Mouse (Mus musculus) hindbrain, embryonic 14.5 days (tissue): ENCODE measurements around the gene Tas1r2. TPM values are rescaled to one million over a fixed set of nuclear protein-coding genes. Genes with fewer than 3 reads are reported as not detected.

ENCODE experiments used
- ATAC-seq: fragments of 200-750 bp; cut with Nextera tagmentation; 2 replicates; pipeline ENCODE4 v1.8.0; 2017; ENCODE audit warnings: moderate number of reproducible peaks, mild to moderate bottlenecking, moderate TSS enrichment, moderate library complexity; ENCODE audit not compliant: low FRiP score
- DNase-seq: peaks from one replicate; pipeline ENCODE4 v3.0.0-alpha.2; 2015; ENCODE audit warnings: low spot score
- H3K27ac ChIP-seq: fragments of 300-500 bp; sonication (generic); 2 replicates; pipeline ENCODE4 v1.5.1; 2014; ENCODE audit warnings: mild to moderate bottlenecking, moderate library complexity
- H3K27me3 ChIP-seq: fragments of 300-500 bp; sonication (generic); 2 replicates; pipeline ENCODE4 v1.6.1; 2014; ENCODE audit warnings: mild to moderate bottlenecking, low read length, mixed read lengths; ENCODE audit not compliant: control insufficient read depth, insufficient read depth
- H3K36me3 ChIP-seq: fragments of 300-500 bp; sonication (generic); replicated peaks from 2 replicates; pipeline ENCODE4 v1.6.1; 2014; ENCODE audit not compliant: control insufficient read depth, insufficient read depth
- H3K4me1 ChIP-seq: fragments of 300-500 bp; sonication (generic); replicated peaks from 2 replicates; pipeline ENCODE4 v1.6.1; 2014; ENCODE audit warnings: antibody characterized with exemption, low read length, mixed read lengths; ENCODE audit not compliant: control insufficient read depth, insufficient read depth
- H3K4me2 ChIP-seq: fragments of 300-500 bp; sonication (generic); replicated peaks from 2 replicates; pipeline ENCODE4 v1.6.1; 2014; ENCODE audit warnings: mild to moderate bottlenecking, moderate library complexity
- H3K4me3 ChIP-seq: fragments of 300-500 bp; sonication (generic); replicated peaks from 2 replicates; pipeline ENCODE4 v1.5.1; 2014; ENCODE audit warnings: mild to moderate bottlenecking, low read length
- H3K9ac ChIP-seq: fragments of 300-500 bp; sonication (generic); 2 replicates; pipeline ENCODE4 v1.6.1; 2014
- H3K9me3 ChIP-seq: fragments of 300-500 bp; sonication (generic); 2 replicates; pipeline ENCODE4 v1.6.1; 2016; ENCODE audit warnings: low read length; ENCODE audit not compliant: control insufficient read depth
- WGBS: fragments of 180-500 bp; shearing (Covaris S2); extraction: QIAGEN DNeasy Blood & Tissue Kit; methylation state at CpG from one replicate; pipeline ENCODE4 v1.1.7; 2014; 5-methylcytosine and 5-hydroxymethylcytosine counted together
- polyA plus RNA-seq: library from polyadenylated mRNA; unstranded; fragments of >200 nt; fragmentation: Nextera tagmentation; extraction: Ambion mirVana; gene quantifications from 2 replicates; pipeline ENCODE4 v1.2.1, GENCODE M21; 2014

The Tas1r2 gene
- polyA plus RNA-seq, 1 experiment from 2014 or later, result not detected

DNA sequence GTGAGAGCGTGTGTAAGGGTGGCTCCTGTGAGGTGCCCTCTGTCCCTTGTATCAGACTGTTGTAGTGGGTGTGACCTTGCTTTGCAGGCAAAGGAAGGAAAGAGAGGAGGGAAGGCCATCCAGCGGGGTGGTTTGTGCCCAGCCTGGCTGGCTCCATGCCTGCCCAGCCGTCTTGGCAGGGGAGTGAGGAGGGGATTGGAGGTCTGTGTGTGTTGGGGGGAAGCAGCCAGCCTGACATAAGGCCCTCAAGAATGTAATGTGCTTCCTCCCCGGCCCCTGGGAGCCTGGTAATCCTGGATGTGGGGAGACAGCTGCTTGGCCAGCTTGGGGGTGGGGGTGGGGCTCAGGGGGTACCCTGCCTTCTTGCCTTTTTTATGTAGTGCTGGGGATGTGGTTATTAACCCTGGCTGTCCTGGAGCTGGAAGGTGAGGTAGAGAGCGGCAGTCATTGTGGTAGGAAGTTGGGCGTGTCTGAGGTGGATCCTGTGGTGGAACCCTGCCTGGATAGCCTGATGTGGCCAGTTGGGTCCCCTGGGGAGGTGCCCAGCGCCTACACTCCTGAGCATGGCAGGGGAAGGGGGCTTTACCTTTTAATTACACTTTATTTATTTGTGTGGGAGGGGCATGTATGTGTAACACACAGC lies 36.4 kb downstream of the Tas1r2 start:
- no peak overlapping the region for H3K4me2 ChIP-seq
- H3K4me1 ChIP-seq, result 0 out of 2 replicates have a peak, but pooled peaks cover 5% of the 10 kb centered on the region
- H3K27ac ChIP-seq, result no peak overlapping the region
- H3K4me3 ChIP-seq, result no peak overlapping the region
- 0 out of 2 replicates have a peak, but pooled peaks cover 7% of the 10 kb centered on the region for H3K27me3 ChIP-seq
- WGBS, result 32% methylated on average over 7 of the region's 7 CpGs
- no peaks in the 10 kb centered on the region for H3K36me3 ChIP-seq
- ATAC-seq (no peak), DNase-seq (no peak)
- no peak overlapping the region for H3K9ac ChIP-seq
- no peaks in the 10 kb centered on the region for H3K9me3 ChIP-seq

DNA sequence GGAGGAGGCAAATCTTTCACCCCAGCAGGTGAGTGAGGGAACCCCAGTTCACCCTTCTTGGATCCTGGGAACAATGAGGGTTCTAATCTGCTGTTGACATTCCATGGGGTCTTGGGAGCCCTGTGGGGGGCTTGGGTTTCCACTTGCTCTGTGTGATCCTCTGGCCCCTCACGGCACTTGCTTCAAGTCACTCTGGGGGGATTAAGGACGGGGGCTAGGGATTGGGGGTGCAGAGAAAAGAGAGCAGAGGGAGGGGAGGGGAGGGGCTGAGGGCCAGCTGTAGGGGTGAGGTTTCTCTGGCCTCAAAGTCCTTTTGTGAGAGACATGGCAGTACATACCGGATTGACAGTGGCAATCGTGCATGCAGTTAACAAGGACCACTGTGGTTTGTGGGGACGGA lies 40.0 kb downstream of the Tas1r2 start:
- Histone ChIP-seq H3K4me3 (no peak overlapping the region), H3K9ac (no peak overlapping the region), H3K4me2 (no peak overlapping the region), H3K36me3 (no peaks in the 10 kb centered on the region), H3K4me1 (0 out of 2 replicates have a peak, but pooled peaks cover 5% of the 10 kb centered on the region), H3K27me3 (no peaks in the 10 kb centered on the region), H3K9me3 (no peaks in the 10 kb centered on the region), H3K27ac (no peak overlapping the region)
- WGBS, result 38% methylated on average over 5 of the region's 5 CpGs
- ATAC-seq (no peak), DNase-seq (no peak)

DNA sequence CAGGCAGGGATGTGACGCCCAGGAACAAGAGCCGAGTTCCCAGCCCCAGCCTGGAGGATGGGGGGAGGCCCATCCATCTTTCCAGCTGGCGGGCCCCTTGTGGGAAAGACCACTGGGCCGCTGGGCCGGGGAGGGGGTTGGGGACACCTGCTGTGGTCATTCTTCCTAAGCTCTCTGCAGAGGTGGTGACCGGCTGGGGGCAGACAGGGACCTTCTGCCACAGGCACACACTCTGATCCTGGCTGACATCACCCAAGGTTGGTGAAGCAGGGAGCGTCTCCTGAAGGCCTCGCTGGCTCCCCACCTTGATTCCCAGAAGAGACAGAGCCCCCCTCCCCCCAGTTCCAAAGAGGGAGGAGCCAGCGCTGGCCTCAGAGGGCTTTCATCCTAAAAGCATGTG lies 44.4 kb downstream of the Tas1r2 start:
- H3K27me3 ChIP-seq, result no peaks in the 10 kb centered on the region
- ATAC-seq (no peak), DNase-seq (no peak)
- no peak overlapping the region for H3K4me3 ChIP-seq
- WGBS, result 7% methylated on average over 9 of the region's 9 CpGs
- H3K36me3 ChIP-seq, result no peaks in the 10 kb centered on the region
- H3K27ac ChIP-seq, result no peak overlapping the region
- no peaks in the 10 kb centered on the region for H3K4me1 ChIP-seq
- no peak overlapping the region for H3K4me2 ChIP-seq
- H3K9me3 ChIP-seq, result no peaks in the 10 kb centered on the region
- H3K9ac ChIP-seq, result no peak overlapping the region

DNA sequence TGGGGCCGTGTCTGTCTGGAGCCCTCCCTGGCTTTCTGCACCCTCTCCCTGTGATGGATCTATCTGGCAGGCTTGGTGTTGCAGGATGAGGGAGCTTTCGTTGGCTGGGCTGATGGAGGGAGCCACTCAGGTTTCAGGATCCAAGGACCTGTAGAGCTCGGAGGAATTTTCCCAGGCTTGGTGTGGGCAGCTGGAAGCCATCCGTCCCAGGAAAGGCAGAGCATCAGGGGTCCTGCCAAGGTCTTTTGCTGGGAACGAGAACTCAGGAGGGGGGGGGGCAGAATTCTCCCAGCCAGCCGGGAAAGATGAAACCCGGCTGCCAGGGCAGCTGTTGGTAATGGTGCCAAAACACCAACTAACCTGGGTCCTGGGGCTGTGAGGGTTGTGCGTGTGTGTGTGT lies 45.3 kb downstream of the Tas1r2 start:
- Histone ChIP-seq H3K9ac (no peak overlapping the region), H3K4me1 (no peaks in the 10 kb centered on the region), H3K4me2 (no peak overlapping the region), H3K27ac (no peak overlapping the region), H3K9me3 (no peaks in the 10 kb centered on the region), H3K36me3 (no peaks in the 10 kb centered on the region), H3K27me3 (no peaks in the 10 kb centered on the region), H3K4me3 (no peak overlapping the region)
- DNase-seq, result no peak
- no peak for ATAC-seq
- WGBS, result 64% methylated on average over 8 of the region's 8 CpGs

DNA sequence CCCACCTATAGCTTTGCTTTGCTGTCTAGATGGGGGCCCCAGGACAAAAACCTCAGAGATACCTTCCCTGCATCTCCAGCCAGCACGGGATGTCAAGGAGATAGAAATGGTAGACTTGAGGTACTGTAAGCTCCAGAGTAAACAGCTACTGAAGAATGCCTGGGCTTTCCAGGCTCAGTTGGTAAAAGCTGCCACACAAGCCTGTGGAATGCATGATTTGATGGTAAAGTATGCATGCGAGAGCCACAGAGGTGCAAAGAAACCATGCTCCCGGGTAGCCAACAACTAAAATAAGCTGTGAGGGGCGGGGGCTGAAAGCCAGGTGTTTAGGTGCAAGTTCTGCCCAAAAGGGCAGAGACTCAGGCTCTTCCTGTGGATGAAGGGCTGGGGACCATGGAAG lies 49.6 kb downstream of the Tas1r2 start:
- WGBS, result 75% methylated on average over 4 of the region's 4 CpGs
- Histone ChIP-seq H3K27me3 (no peaks in the 10 kb centered on the region), H3K27ac (no peak overlapping the region), H3K9ac (no peak overlapping the region), H3K36me3 (no peaks in the 10 kb centered on the region), H3K4me1 (no peaks in the 10 kb centered on the region), H3K9me3 (no peaks in the 10 kb centered on the region), H3K4me2 (no peak overlapping the region), H3K4me3 (no peak overlapping the region)
- DNase-seq (no peak), ATAC-seq (no peak)

DNA sequence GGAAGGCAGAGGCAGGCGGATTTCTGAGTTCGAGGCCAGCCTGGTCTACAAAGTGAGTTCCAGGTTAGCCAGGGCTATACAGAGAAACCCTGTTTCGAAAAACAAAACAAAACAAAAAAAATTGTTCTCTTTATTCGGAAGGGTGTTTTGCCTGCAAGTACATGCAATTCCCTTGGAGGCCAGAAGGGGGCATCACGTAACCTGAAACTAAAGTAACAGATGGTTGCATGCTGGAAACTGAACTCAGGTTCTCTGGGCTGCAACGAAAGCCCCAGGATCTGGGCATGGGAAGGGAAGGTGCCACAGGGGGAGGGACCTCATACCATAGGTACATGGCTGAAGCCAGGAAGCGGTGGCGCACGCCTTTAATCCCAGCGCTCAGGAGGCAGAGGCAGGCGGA lies 50.1 kb downstream of the Tas1r2 start:
- 87% methylated on average over 11 of the region's 11 CpGs for WGBS
- Histone ChIP-seq H3K4me2 (no peak overlapping the region), H3K9me3 (no peaks in the 10 kb centered on the region), H3K9ac (no peak overlapping the region), H3K27me3 (no peaks in the 10 kb centered on the region), H3K4me3 (no peak overlapping the region), H3K36me3 (no peaks in the 10 kb centered on the region), H3K4me1 (no peaks in the 10 kb centered on the region), H3K27ac (no peak overlapping the region)
- DNase-seq (no peak), ATAC-seq (no peak)

DNA sequence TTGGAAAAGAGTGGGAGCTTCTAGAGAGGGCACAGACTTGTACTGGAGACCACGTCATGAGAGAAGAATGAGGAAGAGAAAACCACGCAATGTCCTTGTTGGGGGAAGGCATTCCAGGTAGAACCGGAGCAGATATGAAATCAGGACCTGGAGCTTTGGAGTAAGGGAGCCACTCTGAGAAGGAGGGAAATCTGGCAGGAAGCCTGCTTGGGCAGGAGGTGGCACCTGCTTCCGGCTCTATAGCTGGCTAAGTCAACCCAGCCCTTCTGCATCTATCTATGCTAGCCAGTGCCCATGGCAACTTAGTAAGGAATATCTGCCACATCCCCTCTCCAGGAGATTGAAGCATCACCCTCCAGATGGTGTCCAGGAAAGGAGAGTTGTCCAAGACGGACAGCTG lies 52.6 kb downstream of the Tas1r2 start:
- ATAC-seq, result no peak
- 89% methylated on average over 5 of the region's 5 CpGs for WGBS
- Histone ChIP-seq H3K27ac (no peak overlapping the region), H3K9ac (no peak overlapping the region), H3K36me3 (no peaks in the 10 kb centered on the region), H3K4me1 (peaks cover 6% of the 10 kb centered on the region), H3K4me3 (no peak overlapping the region), H3K27me3 (no peaks in the 10 kb centered on the region; the same call in 1 of the 2 replicates), H3K4me2 (no peak overlapping the region), H3K9me3 (no peaks in the 10 kb centered on the region)
- DNase-seq, result no peak

DNA sequence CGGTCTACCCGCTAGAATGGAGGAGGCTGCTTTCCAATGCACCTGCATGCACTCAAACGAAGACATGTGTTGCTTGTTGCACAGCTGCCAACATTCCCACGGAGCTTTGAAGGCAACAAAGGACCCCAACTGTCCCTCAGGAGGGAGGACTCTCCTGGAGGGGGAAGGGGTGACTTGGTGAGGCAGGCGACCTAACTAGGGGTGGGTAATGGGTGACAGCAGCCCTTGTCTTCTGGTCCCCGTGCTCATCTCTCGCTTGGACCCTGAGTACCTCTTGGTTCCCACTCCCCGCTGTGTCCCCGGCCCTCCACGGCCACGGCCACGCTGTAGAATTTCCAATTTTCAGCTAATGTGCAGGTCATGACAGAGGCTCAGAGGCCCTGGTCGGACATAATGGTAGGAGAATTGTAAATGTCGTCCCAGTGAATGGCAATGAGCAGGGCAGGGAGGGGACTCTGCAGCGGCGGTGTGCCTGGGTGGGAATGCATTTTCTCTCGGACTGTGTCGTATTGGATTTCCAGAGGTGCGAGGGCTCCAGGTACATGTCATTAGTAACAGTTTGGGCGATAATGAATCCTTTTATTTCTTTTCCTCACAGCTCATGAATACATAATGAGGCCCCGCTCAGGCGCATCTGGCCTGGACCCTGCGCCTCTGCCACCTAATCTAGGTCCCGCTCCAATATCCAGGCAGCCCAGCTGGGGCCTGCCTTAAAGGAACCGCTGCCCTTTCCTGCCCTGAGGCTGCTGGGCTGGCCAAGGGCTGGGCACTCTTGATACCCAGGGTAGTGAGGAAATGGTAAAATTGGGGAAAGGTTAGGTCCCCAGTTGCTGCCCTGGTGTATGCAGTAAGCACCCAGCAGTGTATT lies 57.4 kb downstream of the Tas1r2 start:
- DNase-seq, result peak; percentile 37

DNA sequence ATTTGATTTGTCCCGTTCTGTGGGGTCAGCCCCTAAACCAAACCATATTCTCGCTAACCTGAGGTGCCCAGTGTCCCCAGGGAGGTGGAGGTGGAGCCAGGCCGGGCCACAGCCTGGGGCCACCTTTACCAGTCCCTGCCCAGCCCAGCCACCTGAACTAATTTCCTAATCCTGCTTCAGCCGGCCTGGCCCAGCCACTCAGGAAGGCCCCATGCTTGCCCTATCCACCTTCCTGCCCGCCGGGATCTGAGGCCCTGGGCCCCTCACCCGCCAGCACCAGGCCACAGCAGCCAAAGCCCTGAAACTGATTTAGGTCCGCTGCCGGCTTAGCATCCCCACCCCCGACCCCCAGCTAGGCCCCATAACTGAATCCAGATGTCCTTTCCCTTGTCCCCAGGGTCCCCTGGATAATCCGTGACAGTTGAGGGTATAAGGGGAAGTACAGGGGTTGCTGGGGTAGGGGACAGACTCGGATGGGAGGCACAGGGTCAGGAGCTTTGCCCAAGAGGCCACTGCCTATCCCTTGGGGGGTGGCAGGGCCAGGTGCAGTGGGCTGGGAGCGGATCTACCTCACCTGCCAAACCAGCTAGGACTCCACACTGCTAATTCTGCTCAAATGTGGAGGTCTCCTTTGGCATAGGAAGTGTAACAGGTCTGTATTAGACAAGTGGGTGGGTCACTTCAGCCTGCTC lies 62.0 kb downstream of the Tas1r2 start:
- Histone ChIP-seq H3K9ac (no peak overlapping the region), H3K9me3 (no peaks in the 10 kb centered on the region), H3K4me2 (no peak overlapping the region), H3K4me3 (no peak overlapping the region), H3K36me3 (no peaks in the 10 kb centered on the region), H3K27me3 (no peaks in the 10 kb centered on the region), H3K4me1 (peaks cover 9% of the 10 kb centered on the region), H3K27ac (no peak overlapping the region)
- no peak for ATAC-seq
- DNase-seq, result no peak
- 47% methylated on average over 13 of the region's 13 CpGs for WGBS

More for the DNA sequence above, 57.4 kb downstream of the Tas1r2 start:
- H3K4me3 ChIP-seq, result no peak overlapping the region
- peaks cover 10% of the 10 kb centered on the region for H3K4me1 ChIP-seq
- H3K27me3 ChIP-seq, result no peaks in the 10 kb centered on the region; the same call in 1 of the 2 replicates
- H3K36me3 ChIP-seq, result no peaks in the 10 kb centered on the region
- H3K27ac ChIP-seq, result no peak overlapping the region
- 0 out of 2 replicates have a peak, but pooled peaks have one; percentile 24 for ATAC-seq
- no peaks in the 10 kb centered on the region for H3K9me3 ChIP-seq
- H3K9ac ChIP-seq, result no peak overlapping the region
- H3K4me2 ChIP-seq, result no peak overlapping the region
- 23% methylated on average over 25 of the region's 25 CpGs for WGBS
